Mouse (Mus musculus) intestine, embryonic 16.5 days (tissue): ENCODE measurements around the gene Ogdh. TPM values are rescaled to one million over a fixed set of nuclear protein-coding genes. Genes with fewer than 3 reads are reported as not detected.

ENCODE experiments used
- ATAC-seq: fragments of 200-750 bp; cut with Nextera tagmentation; 2 replicates; pipeline ENCODE4 v1.8.0; 2017; ENCODE audit warnings: moderate TSS enrichment, moderate library complexity
- H3K27ac ChIP-seq: fragments of 300-500 bp; sonication (generic); 2 replicates; pipeline ENCODE4 v1.5.1; 2014; ENCODE audit warnings: mild to moderate bottlenecking, low read length
- H3K27me3 ChIP-seq: fragments of 300-500 bp; sonication (generic); replicated peaks from 2 replicates; pipeline ENCODE4 v1.6.1; 2014; ENCODE audit warnings: low read length, control low read depth, mixed read lengths; ENCODE audit not compliant: control insufficient read depth, insufficient read depth
- H3K36me3 ChIP-seq: fragments of 300-500 bp; sonication (generic); 2 replicates; pipeline ENCODE4 v1.6.1; 2014; ENCODE audit warnings: low read length, control low read depth; ENCODE audit not compliant: control insufficient read depth, insufficient read depth
- H3K4me1 ChIP-seq: fragments of 300-500 bp; sonication (generic); 2 replicates; pipeline ENCODE4 v1.6.1; 2014; ENCODE audit warnings: low read length, control low read depth, mixed read lengths; ENCODE audit not compliant: control insufficient read depth, insufficient read depth
- H3K4me2 ChIP-seq: fragments of 300-500 bp; sonication (generic); 2 replicates; pipeline ENCODE4 v1.6.1; 2014; ENCODE audit warnings: low read depth, low read length, control low read depth
- H3K4me3 ChIP-seq: fragments of 300-500 bp; sonication (generic); 2 replicates; pipeline ENCODE4 v1.5.1; 2014; ENCODE audit warnings: mild to moderate bottlenecking, low read length
- H3K9ac ChIP-seq: fragments of 300-500 bp; sonication (generic); 2 replicates; pipeline ENCODE4 v1.6.1; 2014; ENCODE audit warnings: low read depth, low read length
- H3K9me3 ChIP-seq: fragments of 300-500 bp; sonication (generic); 2 replicates; pipeline ENCODE4 v1.6.1; 2016; ENCODE audit warnings: low read length, control low read depth; ENCODE audit not compliant: control insufficient read depth
- WGBS: fragments of 180-500 bp; shearing (Covaris S2); extraction: QIAGEN DNeasy Blood & Tissue Kit; methylation state at CpG from one replicate; pipeline ENCODE4 v1.1.7; 2014; 5-methylcytosine and 5-hydroxymethylcytosine counted together
- microRNA-seq: library from miRNA; unstranded; fragments of <30 nt; microRNA quantifications from one replicate; pipeline ENCODE4, GENCODE M21; 2016
- polyA plus RNA-seq: library from polyadenylated mRNA; unstranded; fragments of >200 nt; fragmentation: Nextera tagmentation; extraction: Ambion mirVana; gene quantifications from 2 replicates; pipeline ENCODE4 v1.2.1, GENCODE M21; 2015

Ogdh gene
- polyA plus RNA-seq, 1 experiment from 2014 or later, result 171 TPM

- Histone ChIP-seq H3K4me3 (no peak overlapping the region), H3K27me3 (no peaks in the 10 kb centered on the region), H3K36me3 (peaks cover 38% of the 10 kb centered on the region), H3K4me1 (peaks cover 26% of the 10 kb centered on the region), H3K27ac (peak overlapping the region; percentile 85), H3K9me3 (no peaks in the 10 kb centered on the region), H3K9ac (0 out of 2 replicates have a peak overlapping the region, but pooled peaks have one; percentile 7), H3K4me2 (no peak overlapping the region)
- peak; percentile 4; the same call in 1 of the 2 replicates for ATAC-seq
- WGBS, result 66% methylated on average over 9 of the region's 9 CpGs
These were observed 113.5 kb downstream of the Ogdh start for GRCm38 (mm10) chr11:6404699-6405566.

DNA sequence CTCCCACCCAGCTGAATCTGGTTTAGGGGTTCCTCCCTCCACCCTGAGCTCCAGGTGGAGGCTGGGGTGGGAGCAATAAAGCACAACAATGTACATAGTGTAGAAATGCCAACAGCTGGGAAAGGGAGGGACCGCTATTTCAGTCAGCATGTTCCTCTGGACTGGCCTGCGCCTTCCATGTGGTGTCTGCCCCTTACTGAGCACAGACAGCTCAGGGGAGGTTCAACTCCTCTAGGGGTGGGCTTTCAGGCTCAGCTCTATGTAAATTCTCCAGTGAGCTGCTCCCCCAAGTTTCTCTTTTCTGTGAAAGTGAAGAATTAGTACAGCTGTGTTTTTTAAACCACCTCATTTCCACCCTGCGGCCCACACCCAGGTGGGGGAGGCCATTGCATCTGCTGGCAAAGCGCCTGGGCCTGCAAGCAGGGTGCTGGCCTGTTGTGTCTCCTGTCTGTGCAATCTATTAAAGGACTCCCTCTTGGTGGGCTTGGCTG is 114.2 kb downstream of the Ogdh start:
- H3K9me3 ChIP-seq, result no peaks in the 10 kb centered on the region
- no peak overlapping the region for H3K4me2 ChIP-seq
- no peaks in the 10 kb centered on the region for H3K27me3 ChIP-seq
- H3K9ac ChIP-seq, result 0 out of 2 replicates have a peak overlapping the region, but pooled peaks have one; percentile 7
- H3K4me1 ChIP-seq, result peaks cover 26% of the 10 kb centered on the region
- WGBS, result 54% methylated on average over 4 of the region's 4 CpGs
- ATAC-seq, result peak; percentile 36
- H3K27ac ChIP-seq, result peak overlapping the region; percentile 85
- H3K4me3 ChIP-seq, result no peak overlapping the region
- H3K36me3 ChIP-seq, result peaks cover 33% of the 10 kb centered on the region

Small RNA genes lying within 50 kb of the gene (microRNA-seq; reads per million reads assigned to microRNA genes)
- gene Mir7651, result not detected

Other genes with a start within 250 kb of the Ogdh start
- 5.8 and 6.8 TPM in 2 replicates for gene Camk2b, start 225.3 kb upstream of the Ogdh start, polyA plus RNA-seq
- gene A730071L15Rik, start 91.6 kb upstream of the Ogdh start, polyA plus RNA-seq, result 0.45 and 0.62 TPM in 2 replicates
- 28.4 and 33.3 TPM in 2 replicates for gene Nudcd3, start 91.2 kb upstream of the Ogdh start, polyA plus RNA-seq
- gene Npc1l1, start 61.5 kb upstream of the Ogdh start, polyA plus RNA-seq, result 26.5 and 43.4 TPM in 2 replicates
- gene Ddx56, start 23.9 kb upstream of the Ogdh start, polyA plus RNA-seq, result 100 and 110 TPM in 2 replicates
- 165 and 177 TPM in 2 replicates for gene Tmed4, start 16.8 kb upstream of the Ogdh start, polyA plus RNA-seq
- gene Zmiz2, start 97.4 kb downstream of the Ogdh start, polyA plus RNA-seq, result 9.2 and 9.3 TPM in 2 replicates
- 5,222 and 5,444 TPM in 2 replicates for gene Ppia, start 123.8 kb downstream of the Ogdh start, polyA plus RNA-seq
- 393 and 415 TPM in 2 replicates for gene H2afv, start 152.8 kb downstream of the Ogdh start, polyA plus RNA-seq
- gene Purb, start 184.3 kb downstream of the Ogdh start, polyA plus RNA-seq, result 24.6 and 24.8 TPM in 2 replicates
- 2.3 and 3.1 TPM in 2 replicates for gene Myo1g, start 229.3 kb downstream of the Ogdh start, polyA plus RNA-seq